Mouse (Mus musculus) heart, embryonic 13.5 days (tissue): ENCODE data around the gene Snx27. TPM values are rescaled to one million over a fixed set of nuclear protein-coding genes. Genes with fewer than 3 reads are reported as not detected.

Experiments used
- ATAC-seq: fragments of 200-750 bp; cut with Nextera tagmentation; 2 replicates; pipeline ENCODE4 v1.8.0; 2017; ENCODE audit warnings: moderate TSS enrichment; ENCODE audit not compliant: insufficient number of reproducible peaks, low FRiP score, low TSS enrichment; ENCODE audit errors: extremely low read depth
- H3K27ac ChIP-seq: fragments of 300-500 bp; sonication (generic); replicated peaks from 2 replicates; pipeline ENCODE4 v1.5.1; 2015; ENCODE audit warnings: moderate library complexity, mild to moderate bottlenecking, inconsistent platforms
- H3K27me3 ChIP-seq: fragments of 300-500 bp; sonication (generic); replicated peaks from 2 replicates; pipeline ENCODE4 v1.6.1; 2015; ENCODE audit warnings: mild to moderate bottlenecking, inconsistent platforms
- H3K36me3 ChIP-seq: fragments of 300-500 bp; sonication (generic); 2 replicates; pipeline ENCODE4 v1.6.1; 2015; ENCODE audit warnings: mild to moderate bottlenecking, inconsistent platforms
- H3K4me1 ChIP-seq: fragments of 300-500 bp; sonication (generic); 2 replicates; pipeline ENCODE4 v1.6.1; 2015; ENCODE audit warnings: inconsistent platforms
- H3K4me2 ChIP-seq: fragments of 300-500 bp; sonication (generic); 2 replicates; pipeline ENCODE4 v1.6.1; 2015; ENCODE audit warnings: inconsistent platforms, mild to moderate bottlenecking, moderate library complexity
- H3K4me3 ChIP-seq: fragments of 300-500 bp; sonication (generic); 2 replicates; pipeline ENCODE4 v1.5.1; 2015; ENCODE audit warnings: moderate library complexity, mild to moderate bottlenecking, inconsistent platforms
- H3K9ac ChIP-seq: fragments of 300-500 bp; sonication (generic); 2 replicates; pipeline ENCODE4 v1.6.1; 2015; ENCODE audit warnings: inconsistent platforms, mild to moderate bottlenecking, moderate library complexity
- H3K9me3 ChIP-seq: fragments of 300-500 bp; sonication (generic); 2 replicates; pipeline ENCODE4 v1.6.1; 2016; ENCODE audit warnings: inconsistent platforms
- WGBS: fragments of 180-500 bp; shearing (Covaris S2); methylation state at CpG from one replicate; pipeline ENCODE4 v1.1.7; 2015; ENCODE audit warnings: mixed read lengths; 5-methylcytosine and 5-hydroxymethylcytosine counted together
- polyA plus RNA-seq: library from polyadenylated mRNA; unstranded; fragments of >200 nt; fragmentation: Nextera tagmentation; extraction: Ambion mirVana; gene quantifications from 2 replicates; pipeline ENCODE4 v1.2.1, GENCODE M21; 2015

Snx27 gene
- polyA plus RNA-seq, 1 experiment from 2014 or later, result 32.8 TPM

DNA sequence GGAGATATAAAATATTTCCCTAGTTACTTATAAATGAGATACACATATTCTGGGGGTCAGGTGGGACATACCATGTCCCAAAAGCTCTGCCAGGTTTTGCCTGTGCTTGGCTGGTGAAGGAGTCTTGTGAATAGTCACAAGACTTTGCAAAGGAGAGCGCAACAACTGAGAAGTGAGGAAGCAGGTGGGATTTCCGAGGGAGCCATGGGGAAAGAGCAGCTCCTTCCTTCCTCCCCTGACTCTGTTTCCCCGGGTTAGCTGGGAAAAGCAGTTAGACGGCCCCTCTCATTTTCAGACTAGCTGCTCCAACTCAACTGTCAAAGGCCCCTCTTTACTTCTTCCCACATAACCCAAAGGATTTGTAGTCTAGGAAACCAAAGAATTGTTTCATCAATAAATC is 85.4 kb downstream of the Snx27 start:
- no peak overlapping the region for H3K27ac ChIP-seq
- 80% methylated on average over 4 of the region's 4 CpGs for WGBS
- H3K27me3 ChIP-seq, result no peaks in the 10 kb centered on the region
- no peaks in the 10 kb centered on the region for H3K9me3 ChIP-seq
- no peak overlapping the region for H3K9ac ChIP-seq
- H3K36me3 ChIP-seq, result peaks cover 81% of the 10 kb centered on the region
- no peak overlapping the region for H3K4me3 ChIP-seq
- H3K4me1 ChIP-seq, result no peaks in the 10 kb centered on the region
- no peak for ATAC-seq
- no peak overlapping the region for H3K4me2 ChIP-seq

DNA sequence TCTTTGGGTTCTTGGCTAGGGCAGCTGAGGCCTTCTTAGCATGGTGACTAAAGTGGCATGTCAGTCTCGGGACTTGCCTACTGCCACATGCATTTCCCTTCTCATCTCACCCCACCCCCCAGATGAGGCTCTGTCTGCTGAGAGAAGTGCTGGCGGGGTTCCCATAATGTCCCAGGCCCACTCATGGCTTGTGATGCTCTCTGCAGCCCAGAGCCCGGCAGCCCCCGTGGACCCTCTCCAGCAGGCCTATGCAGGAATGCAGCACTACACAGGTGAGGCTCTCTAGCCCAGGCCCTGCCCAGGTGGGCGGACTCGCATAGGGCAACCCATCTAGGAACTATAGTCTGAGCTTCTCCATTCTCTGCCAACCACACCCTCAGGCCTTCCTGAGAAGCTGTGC is 94.9 kb downstream of the Snx27 start:
- Histone ChIP-seq H3K4me1 (peaks cover 21% of the 10 kb centered on the region), H3K36me3 (peaks cover 4% of the 10 kb centered on the region; the same call in 1 of the 2 replicates), H3K27me3 (no peaks in the 10 kb centered on the region), H3K4me2 (no peak overlapping the region), H3K9ac (no peak overlapping the region), H3K27ac (no peak overlapping the region), H3K9me3 (no peaks in the 10 kb centered on the region), H3K4me3 (no peak overlapping the region)
- no peak for ATAC-seq
- WGBS, result 55% methylated on average over 6 of the region's 6 CpGs

DNA sequence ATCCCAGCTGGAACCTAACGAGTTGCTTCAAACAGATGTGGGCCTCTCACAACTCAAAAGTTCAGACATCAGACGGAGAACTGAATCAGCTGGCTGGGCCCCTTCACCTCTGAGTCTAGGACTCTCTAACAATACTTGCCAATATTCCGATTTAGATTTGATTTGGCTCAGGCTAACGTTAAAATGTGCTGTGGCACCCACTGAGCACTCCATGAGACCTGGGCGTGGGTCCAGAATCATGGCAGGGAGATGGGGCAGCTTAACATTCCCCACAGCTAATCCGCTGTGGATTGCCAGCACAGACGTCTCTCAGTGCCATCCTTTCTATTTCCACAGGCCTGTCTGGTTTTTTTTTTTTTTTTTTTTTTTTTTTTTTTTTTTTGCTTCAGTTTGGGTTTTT is 96.6 kb downstream of the Snx27 start:
- WGBS, result 64% methylated on average over 7 of the region's 7 CpGs
- Histone ChIP-seq H3K4me1 (peaks cover 27% of the 10 kb centered on the region), H3K9ac (no peak overlapping the region), H3K27me3 (peaks cover 6% of the 10 kb centered on the region), H3K9me3 (no peaks in the 10 kb centered on the region), H3K4me2 (no peak overlapping the region), H3K36me3 (peaks cover 3% of the 10 kb centered on the region; the same call in 1 of the 2 replicates), H3K4me3 (no peak overlapping the region), H3K27ac (no peak overlapping the region)
- ATAC-seq, result no peak

DNA sequence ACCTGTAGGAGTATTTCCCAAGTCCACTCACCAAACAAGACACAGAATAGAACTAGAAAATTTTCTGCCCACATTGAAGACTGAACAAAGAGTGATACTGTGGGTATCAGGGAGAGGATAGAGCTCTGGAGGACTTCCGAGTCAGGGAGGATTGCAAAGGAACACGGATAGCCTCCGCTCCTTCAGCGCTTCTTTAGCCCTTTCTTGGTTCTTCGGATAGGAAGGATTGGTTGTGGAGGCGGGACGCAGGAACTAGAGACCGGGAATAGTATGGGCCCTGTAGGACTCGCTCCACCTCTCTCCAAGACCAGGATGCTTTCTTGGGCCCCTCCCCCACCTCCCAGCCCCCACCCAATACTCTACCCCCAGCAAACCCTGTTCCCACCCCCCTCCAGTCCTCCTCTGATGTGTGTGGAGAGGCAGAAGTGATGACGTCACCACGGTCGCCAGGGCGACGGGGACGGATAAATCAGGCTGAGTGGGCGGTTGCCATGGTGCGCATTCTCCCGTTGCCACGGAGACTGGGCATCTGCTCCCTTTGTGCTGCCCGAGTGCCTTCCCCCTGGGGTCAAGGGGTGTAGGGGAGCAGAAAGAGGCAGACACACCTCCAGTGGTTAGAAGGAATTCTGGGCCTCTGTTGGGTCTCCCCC is 98.6 kb downstream of the Snx27 start:
- Histone ChIP-seq H3K9ac (no peak overlapping the region), H3K27me3 (peaks cover 26% of the 10 kb centered on the region), H3K36me3 (no peaks in the 10 kb centered on the region), H3K9me3 (no peaks in the 10 kb centered on the region), H3K4me1 (peaks cover 40% of the 10 kb centered on the region), H3K4me3 (no peak overlapping the region), H3K27ac (no peak overlapping the region), H3K4me2 (no peak overlapping the region)
- ATAC-seq, result no peak
- whole genome bisulfite sequencing, result 28% methylated on average over 20 of the region's 20 CpGs

DNA sequence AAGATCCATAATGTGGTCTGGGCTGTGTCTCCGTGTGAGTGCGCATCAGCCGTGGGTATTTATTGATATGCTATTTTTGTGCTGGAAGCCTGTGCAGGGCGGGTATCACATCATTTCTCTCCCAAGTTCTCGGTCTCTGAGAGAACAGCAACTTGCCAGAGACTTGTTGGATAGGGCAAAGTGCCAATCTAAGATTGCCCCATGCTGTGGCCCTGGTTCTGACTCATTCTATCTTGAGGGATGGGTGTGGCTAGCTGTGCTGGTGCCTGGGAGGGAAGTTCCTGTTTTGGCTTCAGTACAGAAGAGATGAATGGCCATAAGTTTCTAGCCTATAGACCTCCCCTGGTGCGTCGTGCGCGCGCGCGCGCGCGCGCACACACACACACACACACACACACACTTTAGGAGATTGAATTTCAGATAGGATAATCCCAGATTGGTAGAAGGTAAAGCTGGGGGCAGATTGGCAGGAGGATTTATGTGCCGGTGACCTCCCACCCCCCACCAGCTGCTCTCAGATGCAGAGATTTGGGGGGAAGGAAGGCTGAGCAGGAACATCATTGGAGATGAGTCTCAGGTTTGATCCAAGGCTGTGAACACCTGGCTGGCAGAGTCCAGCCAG is 99.6 kb downstream of the Snx27 start:
- H3K9ac ChIP-seq, result no peak overlapping the region
- H3K4me1 ChIP-seq, result peaks cover 43% of the 10 kb centered on the region
- H3K4me2 ChIP-seq, result no peak overlapping the region
- no peak overlapping the region for H3K4me3 ChIP-seq
- no peaks in the 10 kb centered on the region for H3K9me3 ChIP-seq
- peaks cover 37% of the 10 kb centered on the region for H3K27me3 ChIP-seq
- 71% methylated on average over 17 of the region's 17 CpGs for WGBS
- no peaks in the 10 kb centered on the region for H3K36me3 ChIP-seq
- no peak overlapping the region for H3K27ac ChIP-seq
- ATAC-seq, result no peak

DNA sequence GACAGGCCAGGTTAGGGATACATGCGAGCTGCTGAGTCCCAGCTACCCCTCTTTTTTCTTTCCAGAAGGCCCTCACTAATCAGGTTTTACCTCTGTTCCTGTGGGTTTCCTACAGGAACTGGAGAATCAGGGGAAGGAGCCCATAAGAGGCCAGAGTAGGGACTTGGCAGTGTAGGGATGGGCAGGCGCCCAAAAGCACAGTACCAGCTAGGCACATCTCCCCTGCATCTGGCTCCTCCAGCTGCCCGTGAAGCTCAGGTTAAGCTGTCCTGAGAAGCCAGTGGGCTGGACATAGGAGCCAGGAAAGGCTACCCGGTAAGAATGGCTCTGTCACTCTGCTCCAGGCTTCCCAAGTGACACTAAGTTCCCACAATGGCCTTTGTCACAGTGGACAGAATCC is 101.1 kb downstream of the Snx27 start:
- Histone ChIP-seq H3K4me1 (peaks cover 36% of the 10 kb centered on the region), H3K4me2 (no peak overlapping the region), H3K36me3 (no peaks in the 10 kb centered on the region), H3K27ac (no peak overlapping the region), H3K9ac (no peak overlapping the region), H3K4me3 (no peak overlapping the region), H3K9me3 (no peaks in the 10 kb centered on the region), H3K27me3 (peaks cover 37% of the 10 kb centered on the region)
- ATAC-seq, result no peak
- WGBS, result 44% methylated on average over 4 of the region's 4 CpGs

DNA sequence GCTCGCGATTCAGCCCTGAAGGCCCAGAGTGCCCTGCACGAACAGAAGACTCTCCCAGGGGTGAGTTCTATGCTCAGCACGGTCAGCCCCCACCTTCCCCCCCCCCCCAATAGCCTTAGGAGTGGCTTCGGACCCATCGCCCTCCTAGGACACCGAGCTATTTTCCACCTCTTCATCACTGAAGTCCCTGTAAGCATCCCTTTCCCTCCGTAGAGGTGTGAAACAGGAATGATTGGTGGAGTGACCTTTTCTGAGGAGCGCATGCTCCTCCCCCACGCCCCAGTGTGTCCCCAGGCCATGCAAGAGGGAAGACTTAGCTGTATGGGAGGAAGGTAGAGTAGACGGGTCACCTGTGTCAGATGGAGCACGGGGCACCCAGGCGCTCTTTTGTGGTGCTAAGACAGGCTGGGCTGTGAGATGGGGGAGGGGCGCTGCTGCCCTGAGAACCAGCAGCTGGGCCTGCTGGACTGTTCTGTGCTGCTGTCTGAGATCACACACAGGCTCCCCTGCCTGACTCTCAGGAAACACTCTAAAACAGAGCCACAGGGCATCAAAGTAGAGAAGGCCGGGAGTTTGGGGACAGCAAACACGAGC is 102.1 kb downstream of the Snx27 start, which contains the start of gene Riiad1:
Riiad1 (minus strand) TSS at position 51 of the 594 bp plus-strand sequence.
- WGBS, result 8% methylated on average over 16 of the region's 16 CpGs
- Histone ChIP-seq H3K9me3 (no peaks in the 10 kb centered on the region), H3K27me3 (peaks cover 37% of the 10 kb centered on the region), H3K36me3 (no peaks in the 10 kb centered on the region), H3K9ac (no peak within 1 kb of the TSS), H3K27ac (no peak within 1 kb of the TSS), H3K4me3 (peak within 1 kb of the TSS; percentile 38), H3K4me2 (peak within 1 kb of the TSS; percentile 64), H3K4me1 (peaks cover 36% of the 10 kb centered on the region)
- ATAC-seq, result no peak

DNA sequence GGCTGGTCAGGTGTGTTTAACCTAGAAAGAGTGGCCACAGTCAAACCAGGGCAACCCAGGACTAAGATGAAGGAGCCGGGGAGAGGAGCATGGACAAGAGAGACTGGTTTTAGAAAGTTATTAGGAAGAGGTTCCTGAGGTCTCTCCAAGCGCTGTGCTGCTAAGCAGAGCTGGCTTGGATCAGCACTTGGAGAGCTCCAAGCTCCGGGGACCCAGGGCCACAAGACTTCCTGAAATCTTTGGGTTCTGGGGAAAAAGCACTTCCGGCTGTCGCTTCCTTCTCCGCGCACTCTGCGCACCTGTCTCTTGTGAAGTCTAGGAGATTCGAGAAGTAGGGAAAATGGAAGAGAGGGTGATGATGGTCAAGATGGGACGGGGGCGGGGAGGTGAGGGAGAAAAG is 103.0 kb downstream of the Snx27 start:
- peaks cover 37% of the 10 kb centered on the region for H3K27me3 ChIP-seq
- no peaks in the 10 kb centered on the region for H3K36me3 ChIP-seq
- no peaks in the 10 kb centered on the region for H3K9me3 ChIP-seq
- no peak for ATAC-seq
- 3% methylated on average over 11 of the region's 11 CpGs for WGBS
- H3K4me3 ChIP-seq, result peak overlapping the region; percentile 38
- H3K4me2 ChIP-seq, result peak overlapping the region; percentile 64
- no peak overlapping the region for H3K27ac ChIP-seq
- peaks cover 32% of the 10 kb centered on the region for H3K4me1 ChIP-seq
- H3K9ac ChIP-seq, result no peak overlapping the region

DNA sequence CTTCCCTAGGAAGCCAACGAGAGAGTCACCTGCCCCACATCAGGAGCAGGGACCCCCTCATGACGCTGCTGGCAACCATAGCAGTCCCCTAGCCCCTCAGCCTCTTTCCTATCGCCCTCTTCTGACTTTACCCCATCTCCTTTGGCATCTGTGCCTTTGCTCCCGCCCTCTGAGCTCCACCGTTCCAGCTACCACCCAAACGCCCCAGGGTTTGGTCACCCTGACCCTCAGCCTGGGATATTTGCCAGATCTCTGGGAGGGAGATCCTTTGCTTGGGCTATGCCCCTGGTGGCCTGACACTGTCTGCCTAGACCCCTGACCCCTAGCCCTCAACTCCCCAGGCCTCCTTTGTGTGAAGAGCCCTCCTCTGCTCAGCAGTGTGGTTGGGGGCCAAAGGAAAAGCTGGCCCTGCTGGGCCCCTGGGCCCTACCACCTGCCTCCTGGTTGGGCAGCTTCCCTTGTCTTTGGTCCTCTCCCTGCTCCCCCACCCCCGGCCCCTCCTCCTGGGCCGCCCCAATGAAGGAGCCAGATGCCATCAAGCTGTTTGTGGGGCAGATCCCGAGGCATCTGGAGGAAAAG is 103.8 kb downstream of the Snx27 start:
- Histone ChIP-seq H3K4me3 (no peak overlapping the region; the same call in 1 of the 2 replicates), H3K4me1 (peaks cover 35% of the 10 kb centered on the region), H3K9me3 (no peaks in the 10 kb centered on the region), H3K4me2 (no peak overlapping the region), H3K9ac (no peak overlapping the region), H3K36me3 (no peaks in the 10 kb centered on the region), H3K27me3 (peaks cover 37% of the 10 kb centered on the region), H3K27ac (no peak overlapping the region)
- 8% methylated on average over 9 of the region's 9 CpGs for WGBS
- no peak for ATAC-seq

DNA sequence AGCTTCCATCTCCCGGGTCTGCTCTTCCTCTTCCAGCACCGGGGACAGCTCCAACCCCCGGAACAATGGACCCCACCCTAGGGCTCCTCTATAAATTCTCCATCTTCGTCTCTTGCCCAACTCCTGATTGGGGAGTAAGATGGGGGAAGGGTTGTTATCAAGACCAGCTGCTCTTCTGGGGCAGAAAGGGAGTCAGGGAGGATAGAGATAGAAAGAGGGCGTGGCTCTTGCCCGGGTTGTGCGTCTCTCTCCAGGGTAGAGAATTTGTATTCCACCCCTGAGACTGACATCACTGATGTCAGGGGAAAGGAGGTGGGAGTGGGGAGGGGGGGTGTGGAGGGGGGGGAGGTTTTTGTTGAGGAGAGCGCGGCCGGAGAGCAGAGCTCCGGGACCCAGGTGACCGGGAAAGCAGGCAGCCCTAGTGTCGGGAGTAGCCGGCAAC is 104.5 kb downstream of the Snx27 start, which contains the start of gene Celf3:
Celf3 (plus strand) TSS at position 315 of the 442 bp plus-strand sequence.
- no peak within 1 kb of the TSS; the same call in 1 of the 2 replicates for H3K4me3 ChIP-seq
- H3K27ac ChIP-seq, result no peak within 1 kb of the TSS
- H3K9me3 ChIP-seq, result no peaks in the 10 kb centered on the region
- H3K9ac ChIP-seq, result no peak within 1 kb of the TSS
- peak within 1 kb of the TSS; percentile 11; the same call in 1 of the 2 replicates for H3K4me2 ChIP-seq
- no peaks in the 10 kb centered on the region for H3K36me3 ChIP-seq
- peaks cover 37% of the 10 kb centered on the region for H3K27me3 ChIP-seq
- peaks cover 40% of the 10 kb centered on the region for H3K4me1 ChIP-seq
- no peak for ATAC-seq
- WGBS, result 3% methylated on average over 14 of the region's 14 CpGs

DNA sequence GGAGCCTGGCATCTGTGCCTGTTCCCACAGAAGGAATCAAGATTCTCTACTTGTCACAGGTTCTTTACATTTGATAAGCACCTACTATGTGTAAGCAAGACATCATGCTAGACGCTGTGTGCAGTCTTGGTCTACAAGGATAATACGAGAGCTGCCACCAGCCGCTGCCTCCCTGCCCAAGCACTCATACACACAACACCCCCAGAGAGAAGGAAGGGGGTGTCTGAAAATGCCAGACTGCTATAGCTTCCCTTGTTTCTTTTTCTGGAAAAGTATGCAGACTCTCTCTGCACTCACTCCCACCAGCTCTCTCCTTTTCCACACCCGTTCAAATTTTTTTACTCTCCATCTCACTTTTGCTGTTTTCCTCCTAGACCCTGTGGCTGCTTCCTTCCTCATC is 105.1 kb downstream of the Snx27 start:
- H3K9me3 ChIP-seq, result no peaks in the 10 kb centered on the region
- peaks cover 37% of the 10 kb centered on the region for H3K27me3 ChIP-seq
- H3K27ac ChIP-seq, result no peak overlapping the region
- no peaks in the 10 kb centered on the region for H3K36me3 ChIP-seq
- H3K4me2 ChIP-seq, result no peak overlapping the region
- peaks cover 40% of the 10 kb centered on the region for H3K4me1 ChIP-seq
- H3K4me3 ChIP-seq, result no peak overlapping the region
- no peak overlapping the region for H3K9ac ChIP-seq
- ATAC-seq, result no peak
- 53% methylated on average over 4 of the region's 4 CpGs for WGBS
